In the genomic region with DNA sequence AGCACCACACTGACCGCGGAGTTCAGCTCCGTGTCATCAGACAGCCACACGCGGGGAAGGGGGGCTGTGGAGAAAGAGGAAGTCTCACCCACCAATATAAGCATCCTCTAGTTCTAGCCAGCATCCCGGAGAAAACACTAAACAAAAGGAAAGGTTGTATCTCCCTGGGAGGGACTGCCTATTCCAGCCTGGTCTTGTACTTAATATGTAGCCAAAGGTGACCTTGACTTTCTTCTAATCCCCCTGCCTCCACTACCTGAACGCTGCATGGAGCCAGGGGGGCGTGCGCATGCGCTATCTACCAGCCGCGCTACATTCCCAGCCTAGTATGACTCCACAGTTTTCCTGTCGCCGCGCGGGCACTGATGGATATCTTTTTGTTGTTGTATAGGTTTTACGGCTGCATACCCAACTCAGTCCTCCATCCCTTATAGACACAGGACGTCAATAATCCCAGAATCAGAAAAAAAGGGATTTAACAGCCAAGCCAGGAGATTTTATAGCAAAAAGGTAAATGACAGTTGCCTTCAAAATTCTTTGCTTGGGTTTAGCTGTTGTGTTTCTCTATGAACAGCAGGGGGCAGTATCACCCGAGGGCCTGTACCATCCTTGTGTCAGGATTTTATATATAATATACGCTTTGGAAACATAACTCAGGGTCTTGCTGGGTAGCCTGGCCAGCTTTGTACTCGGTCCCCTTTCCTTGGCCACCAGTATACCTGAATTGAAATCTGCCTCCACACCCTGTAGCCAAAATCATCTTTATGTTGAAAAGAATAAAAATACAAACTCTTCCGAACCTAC, we compare ENCODE assay signal across 8 mouse cellular contexts. TPM values are rescaled to one million over a fixed set of nuclear protein-coding genes. Genes with fewer than 3 reads are reported as not detected.
DNase-seq lines count a peak whose midpoint lies in the region; ATAC-seq and TF ChIP-seq lines count a peak whose summit lies in the region.

No protein-coding gene starts in this region.

- no peak for TF ChIP-seq POLR2A in kidney, adult 2 months (IDR thresholded peaks at IDR 0.05; ENCODE audit: low read depth, low read length)

- ATAC-seq in heart, embryonic 13.5 days (ENCODE audit: extremely low read depth, insufficient number of reproducible peaks, low FRiP score, low TSS enrichment): no peak
- ATAC-seq in lung, embryonic 15.5 days (ENCODE audit: borderline replicate concordance, extremely low read depth, low FRiP score, low TSS enrichment): no peak

- H3K4me1 ChIP-seq in kidney, adult 2 months (ENCODE audit: control insufficient read depth, insufficient read depth, low read length): peaks cover 7% of the 10 kb centered on the region; the same call in 1 of the 2 replicates
- H3K4me1 ChIP-seq in heart, embryonic 13.5 days: peaks cover 15% of the 10 kb centered on the region
- peaks cover 8% of the 10 kb centered on the region; the same call in 1 of the 2 replicates for H3K4me1 ChIP-seq in lung, embryonic 15.5 days

- WGBS in kidney, adult 2 months: 13% methylated on average over 22 of the region's 22 CpGs
- 14% methylated on average over 22 of the region's 22 CpGs for WGBS in heart, embryonic 13.5 days
- 9% methylated on average over 22 of the region's 22 CpGs for WGBS in lung, embryonic 15.5 days

- peak overlapping the region; percentile 58 for H3K9ac ChIP-seq in heart, embryonic 13.5 days
- H3K9ac ChIP-seq in lung, embryonic 15.5 days: no peak overlapping the region

- no peaks in the 10 kb centered on the region for H3K36me3 ChIP-seq in kidney, adult 2 months (ENCODE audit: control insufficient read depth, insufficient read depth, low read length)
- no peaks in the 10 kb centered on the region for H3K36me3 ChIP-seq in heart, embryonic 13.5 days
- H3K36me3 ChIP-seq in lung, embryonic 15.5 days: no peaks in the 10 kb centered on the region

- peak overlapping the region; percentile 72 for H3K4me2 ChIP-seq in heart, embryonic 13.5 days
- H3K4me2 ChIP-seq in lung, embryonic 15.5 days: peak overlapping the region; percentile 53

- H3K4me3 ChIP-seq in kidney, adult 2 months (ENCODE audit: insufficient read depth, low read depth, low read length): no peak overlapping the region
- H3K4me3 ChIP-seq in heart, embryonic 13.5 days: peak overlapping the region; percentile 38
- H3K4me3 ChIP-seq in lung, embryonic 15.5 days: peak overlapping the region; percentile 12

- no peaks in the 10 kb centered on the region for H3K27me3 ChIP-seq in kidney, adult 2 months (replicated peaks; ENCODE audit: control insufficient read depth, insufficient read depth, low read length)
- H3K27me3 ChIP-seq in heart, embryonic 13.5 days (replicated peaks): peaks cover 21% of the 10 kb centered on the region
- H3K27me3 ChIP-seq in lung, embryonic 15.5 days: no peaks in the 10 kb centered on the region

- TF ChIP-seq CTCF in kidney, adult 2 months (conservative IDR thresholded peaks at IDR 0.05; ENCODE audit: insufficient read depth, insufficient read length, low read depth, low read length): peak; percentile 23; the same call in 1 of the 2 replicates

- DNase-seq in kidney, adult 2 months: peak; percentile 45
- no peak for DNase-seq in kidney, adult 18-20 months
- peak; percentile 82 for DNase-seq in embryo, embryonic 10 days (ENCODE audit: low spot score)
- peak; percentile 43 to 67 for DNase-seq in layer of hippocampus, adult 8-10 months (ENCODE audit: low spot score in 2 of 2)
- peak; percentile 55 for DNase-seq in retina, postnatal 7 days (ENCODE audit: low read depth, low spot score)
- DNase-seq in urinary bladder, postnatal 4 days (ENCODE audit: low spot score in 2 of 2): no peak

- H3K9me3 ChIP-seq in heart, embryonic 13.5 days: no peaks in the 10 kb centered on the region
- no peaks in the 10 kb centered on the region for H3K9me3 ChIP-seq in lung, embryonic 15.5 days

- H3K27ac ChIP-seq in kidney, adult 2 months (ENCODE audit: insufficient read depth, low read depth, low read length): no peak overlapping the region
- no peak overlapping the region for H3K27ac ChIP-seq in heart, embryonic 13.5 days (replicated peaks)
- H3K27ac ChIP-seq in lung, embryonic 15.5 days: no peak overlapping the region

RNA-seq across cellular contexts. Expression of gene Nipal3, which starts 12.9 kb away (rescaled TPM):
- 31.0 and 38.8 TPM in 2 replicates for polyA plus RNA-seq in kidney, adult 2 months (2012; rRNA removed)
- 3.0 and 3.2 TPM in 2 replicates for polyA plus RNA-seq in heart, embryonic 13.5 days (2015; fragmentation: Nextera tagmentation; extraction: Ambion mirVana)
- 10 to 100 TPM; 83.3 to 97.8 (median 90.0) TPM for total RNA-seq in layer of hippocampus, adult 8-10 months (2022)
- polyA plus RNA-seq in lung, embryonic 15.5 days (2015; fragmentation: Nextera tagmentation; extraction: Ambion mirVana): 5.2 and 5.7 TPM in 2 replicates

RNA-seq across cellular contexts. Expression of gene Stpg1, which starts 13.2 kb away (rescaled TPM):
- 0.24 and 0.41 TPM in 2 replicates for polyA plus RNA-seq in kidney, adult 2 months (2012; rRNA removed)
- 0.11 and 0.32 TPM in 2 replicates for polyA plus RNA-seq in heart, embryonic 13.5 days (2015; fragmentation: Nextera tagmentation; extraction: Ambion mirVana)
- total RNA-seq in layer of hippocampus, adult 8-10 months (2022): 1 to 10 TPM in 3 of 4 experiments, under 1 TPM in 1; 0.89 to 2.2 (median 1.5) TPM
- 0.37 and 0.64 TPM in 2 replicates for polyA plus RNA-seq in lung, embryonic 15.5 days (2015; fragmentation: Nextera tagmentation; extraction: Ambion mirVana)

Comparison
In these comparisons a context has a peak if more than half of its experiments do, and no peak if none do; other contexts are left out.
1. DNase-seq: peak in kidney, adult 2 months (single experiment), embryo, embryonic 10 days (single experiment), layer of hippocampus, adult 8-10 months (2 of 2) and retina, postnatal 7 days (single experiment); none in kidney, adult 18-20 months (single experiment) and urinary bladder, postnatal 4 days (0 of 2).